Mouse (Mus musculus) R1 (cell line): ENCODE measurements at regions not wholly inside any gene's neighbourhood (a gene's known extent, or its start where the extent isn't known, plus 50 kb on each side); places are given as distances from the start of the nearest gene placed in this dataset.

ENCODE experiments used
- DNase-seq: peaks from one replicate; pipeline ENCODE4 v3.0.0-alpha.2; 2018; ENCODE audit warnings: low read depth, low spot score

- peak; percentile 7 for DNase-seq
Observed at GRCm38 (mm10) chr3:143947079-143947937, 257.7 kb downstream of the Lmo4 start.

- DNase-seq, result no peak
Observed at GRCm38 (mm10) chr3:143939068-143939709, 265.8 kb downstream of the Lmo4 start.

GRCm38 (mm10) chr3:143925322-143925721 is 279.7 kb downstream of the Lmo4 start:
- DNase-seq, result peak; percentile 28

GRCm38 (mm10) chr3:143919744-143920143 is 285.3 kb downstream of the Lmo4 start:
- no peak for DNase-seq

DNA sequence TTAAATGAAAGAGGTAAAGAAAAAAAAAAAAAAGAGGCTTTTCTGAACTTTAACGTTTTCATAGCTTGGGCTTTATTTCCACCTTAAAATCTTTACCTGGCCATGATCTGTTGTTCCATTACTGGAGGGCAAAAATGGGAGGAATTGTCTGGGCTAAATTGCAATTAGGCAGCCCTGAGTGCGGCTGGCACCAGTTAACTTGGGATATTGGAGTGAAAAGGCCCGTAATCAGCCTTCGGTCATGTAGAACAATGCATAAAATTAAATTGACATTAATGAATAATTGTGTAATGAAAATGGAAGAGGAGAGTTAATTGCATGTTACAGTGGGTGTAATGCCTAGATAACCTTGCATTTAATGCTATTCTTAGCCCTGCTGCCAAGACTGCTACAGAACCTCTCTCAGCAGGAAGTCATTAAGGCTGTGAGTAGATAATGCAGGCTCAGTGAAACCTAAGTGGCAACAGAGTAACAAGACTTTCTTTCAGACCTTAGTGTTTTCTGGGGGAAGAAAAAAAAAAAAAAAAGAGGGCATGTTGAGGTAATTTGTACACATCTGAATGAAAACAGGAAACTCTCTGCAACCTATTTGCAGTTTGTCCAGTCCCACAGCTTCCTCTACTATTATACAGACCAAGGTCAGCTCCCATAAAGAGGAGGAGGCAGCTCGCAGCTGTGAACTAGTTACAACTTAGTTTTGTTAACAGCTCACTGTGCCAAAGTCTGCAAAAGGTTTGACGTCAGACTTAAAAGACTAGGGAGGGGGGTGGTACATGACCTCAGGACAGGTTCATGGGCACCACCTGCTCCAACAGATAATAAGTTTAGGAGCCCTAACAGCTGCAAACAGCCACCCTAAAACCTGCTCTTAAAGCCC is 290.4 kb downstream of the Lmo4 start:
- DNase-seq, result peak; percentile 7

GRCm38 (mm10) chr3:143913044-143913574 is 291.9 kb downstream of the Lmo4 start:
- DNase-seq, result no peak

DNA sequence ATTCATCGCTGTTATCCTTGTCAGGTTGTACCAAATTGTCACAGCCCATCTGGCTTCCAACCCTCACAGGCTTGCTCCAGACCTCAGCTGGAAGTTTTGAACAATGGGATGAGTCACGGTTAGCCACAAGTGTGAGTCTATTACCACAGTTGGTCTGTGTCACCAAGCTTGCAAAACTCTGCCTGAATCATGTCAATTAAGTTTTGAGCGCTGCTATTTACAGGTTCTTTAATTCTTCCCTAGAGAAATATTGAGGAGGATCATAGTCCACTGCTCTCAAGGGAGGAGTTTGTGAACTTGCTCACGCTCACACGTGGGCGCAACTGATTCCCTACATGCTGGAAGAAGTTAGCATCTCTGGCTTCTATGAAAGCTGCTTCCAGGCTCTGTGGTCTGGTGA is 292.6 kb downstream of the Lmo4 start:
- DNase-seq, result no peak

DNA sequence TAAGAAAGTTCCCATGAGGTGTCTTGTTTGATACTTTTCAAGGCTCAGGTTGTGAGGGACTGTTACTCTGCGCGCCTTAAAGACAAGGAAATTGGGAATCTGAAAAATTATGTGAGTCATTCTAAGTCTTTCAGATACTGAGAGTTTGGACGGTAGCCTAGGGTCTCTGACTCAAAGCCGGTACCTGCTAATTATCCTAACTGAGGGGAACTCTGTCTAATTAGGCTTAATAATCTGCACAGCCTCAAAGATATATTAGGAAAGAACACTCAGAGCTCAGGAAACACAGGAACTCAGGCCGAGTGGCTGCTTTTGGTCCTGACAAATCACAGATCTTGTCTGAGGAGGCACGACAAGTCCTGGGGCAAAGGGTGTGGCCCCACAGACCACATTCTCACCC is 295.7 kb downstream of the Lmo4 start:
- no peak for DNase-seq

GRCm38 (mm10) chr3:143903421-143903820 is 301.6 kb downstream of the Lmo4 start:
- DNase-seq, result no peak

DNA sequence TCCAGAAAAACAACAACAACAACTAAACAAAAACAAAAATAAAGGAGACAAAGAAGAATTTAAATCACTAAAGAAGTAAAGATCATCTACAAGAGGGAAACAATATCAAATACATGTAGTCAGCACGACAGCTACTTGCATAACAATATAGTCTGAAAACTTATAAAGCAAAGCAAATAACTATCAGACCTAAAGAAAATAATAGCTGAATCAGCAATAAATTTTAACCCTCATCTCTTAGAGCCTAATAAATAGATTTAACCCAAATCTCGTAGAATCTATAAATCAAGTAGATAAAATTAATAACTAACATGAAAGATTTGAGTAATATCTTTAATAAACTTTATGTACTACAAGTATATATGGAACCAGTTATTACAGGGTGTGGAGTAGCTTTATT is 324.2 kb downstream of the Lmo4 start:
- DNase-seq, result no peak

DNA sequence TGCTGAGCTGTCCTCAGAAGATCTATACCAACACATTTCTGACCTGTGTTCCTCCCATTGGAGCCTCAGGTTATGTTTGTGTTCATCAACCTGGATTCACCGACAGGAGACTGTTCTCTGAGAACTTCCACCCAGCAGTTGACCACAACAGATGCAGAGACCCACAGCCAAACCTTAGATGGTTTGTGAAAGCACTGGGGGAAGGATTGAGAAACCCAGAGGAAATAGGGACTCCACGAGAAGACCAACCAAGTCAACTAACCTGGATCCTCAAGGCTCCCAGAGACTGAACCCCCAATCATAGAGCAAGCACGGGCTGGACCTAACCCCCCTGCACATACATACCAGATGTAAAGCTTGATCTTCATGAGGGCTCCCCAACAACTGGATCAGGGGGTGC is 331.1 kb downstream of the Lmo4 start:
- DNase-seq, result no peak

GRCm38 (mm10) chr3:143866521-143866920 is 338.5 kb downstream of the Lmo4 start:
- DNase-seq, result no peak

DNA sequence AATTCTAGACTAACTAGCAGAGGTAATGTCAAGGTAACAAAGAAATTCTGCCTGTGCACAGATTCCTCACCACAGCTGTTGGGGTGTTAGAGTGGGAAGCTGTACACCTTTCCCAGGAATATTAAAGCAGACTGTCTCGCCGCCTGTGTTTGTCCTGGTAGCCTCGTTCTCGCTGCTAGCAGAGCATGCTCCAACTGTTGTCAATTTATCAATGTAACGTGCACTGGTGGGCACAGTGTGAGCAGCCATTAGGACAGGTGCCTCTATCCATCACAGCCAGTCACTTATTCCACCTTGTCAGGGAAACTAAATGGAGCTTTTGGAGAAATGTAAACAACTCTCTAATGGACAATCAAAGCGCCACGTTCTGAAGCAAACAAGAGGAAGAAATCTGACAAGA is 339.4 kb downstream of the Lmo4 start:
- DNase-seq, result no peak

DNA sequence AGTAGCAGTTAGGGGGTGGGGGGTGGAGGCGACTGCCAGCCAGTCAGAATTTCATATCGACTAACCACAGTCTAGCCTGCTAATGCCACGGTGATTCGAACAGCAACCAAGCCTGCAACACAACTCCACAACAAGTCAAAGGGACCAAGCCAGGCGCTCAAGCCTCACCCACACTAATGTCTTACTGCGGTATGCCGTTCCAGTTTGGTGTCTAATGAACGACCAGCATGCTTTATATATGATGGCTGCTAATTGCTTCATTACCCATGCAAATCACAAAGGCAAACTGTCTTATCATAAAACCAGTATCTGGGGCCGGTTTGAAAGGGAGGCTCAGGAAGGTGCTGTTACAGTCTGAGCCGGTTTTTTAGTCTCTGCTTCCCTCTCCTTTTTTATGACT is 340.5 kb downstream of the Lmo4 start:
- no peak for DNase-seq

DNA sequence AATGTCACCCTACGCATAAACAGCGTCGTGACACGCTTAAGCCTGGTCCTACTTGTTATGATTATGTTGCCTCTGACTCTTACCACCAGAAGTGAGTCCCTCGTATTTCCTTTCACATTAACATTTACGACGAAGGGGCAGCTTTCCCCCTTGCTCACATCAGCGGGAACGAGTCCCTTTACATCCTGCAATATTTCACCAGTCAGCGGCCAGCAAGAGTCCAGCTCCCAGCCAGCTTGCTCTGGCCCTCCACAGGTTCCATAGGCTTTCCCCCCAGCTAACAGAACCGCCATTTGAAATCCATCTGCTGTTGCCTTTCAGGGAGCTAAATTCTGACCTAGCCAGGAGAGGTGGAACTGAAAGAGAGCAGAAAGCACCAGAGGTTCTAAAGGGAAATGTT is 342.5 kb downstream of the Lmo4 start:
- DNase-seq, result no peak

DNA sequence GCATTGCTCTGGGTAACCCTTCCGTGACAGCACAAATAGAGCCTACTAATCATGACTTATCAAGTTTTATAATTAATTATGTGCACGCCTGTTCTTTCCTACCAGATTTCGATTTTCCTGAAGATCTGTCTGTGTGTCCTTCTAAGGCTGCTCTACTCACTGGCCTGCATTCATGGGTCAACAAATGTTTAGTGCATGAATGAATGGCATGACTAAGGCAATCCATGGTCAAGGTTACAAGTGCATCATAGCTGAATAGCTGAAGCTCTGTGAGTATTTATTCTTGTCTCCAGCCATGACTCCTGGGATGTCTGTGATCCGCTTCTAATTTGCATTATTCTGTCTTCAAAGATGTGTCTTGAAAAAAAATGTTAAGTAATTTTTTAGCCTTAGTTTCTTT is 343.2 kb downstream of the Lmo4 start:
- no peak for DNase-seq

DNA sequence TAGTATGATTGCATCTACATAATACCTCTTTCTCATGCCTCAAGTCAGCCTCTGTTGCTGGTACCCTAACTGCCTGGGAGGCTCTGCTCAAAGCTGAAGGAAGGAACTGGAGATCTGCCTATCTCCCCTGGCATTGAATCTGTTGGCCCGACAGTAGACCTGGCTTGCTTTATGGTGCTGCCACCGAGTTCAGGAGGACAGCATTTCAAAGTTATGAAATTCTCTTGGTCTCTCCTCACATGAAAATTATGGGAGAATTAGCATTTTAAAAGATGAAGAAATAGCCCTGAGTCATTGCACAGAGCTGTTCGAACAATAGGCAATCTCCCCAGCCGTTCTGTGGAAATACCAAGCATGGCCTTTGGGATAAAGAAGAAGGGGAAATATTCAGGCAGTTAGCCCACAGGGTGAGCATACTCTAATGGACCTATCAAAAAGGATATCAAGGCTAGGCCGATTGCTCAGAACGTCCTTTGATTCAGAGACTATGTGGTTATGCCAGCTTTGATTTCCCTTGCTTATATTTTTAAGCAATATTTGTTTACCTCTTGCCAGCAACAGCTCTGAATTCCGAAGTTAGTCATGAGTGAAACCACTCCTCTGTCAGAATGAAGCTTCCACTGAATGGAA is 369.3 kb downstream of the Lmo4 start:
- no peak for DNase-seq

DNA sequence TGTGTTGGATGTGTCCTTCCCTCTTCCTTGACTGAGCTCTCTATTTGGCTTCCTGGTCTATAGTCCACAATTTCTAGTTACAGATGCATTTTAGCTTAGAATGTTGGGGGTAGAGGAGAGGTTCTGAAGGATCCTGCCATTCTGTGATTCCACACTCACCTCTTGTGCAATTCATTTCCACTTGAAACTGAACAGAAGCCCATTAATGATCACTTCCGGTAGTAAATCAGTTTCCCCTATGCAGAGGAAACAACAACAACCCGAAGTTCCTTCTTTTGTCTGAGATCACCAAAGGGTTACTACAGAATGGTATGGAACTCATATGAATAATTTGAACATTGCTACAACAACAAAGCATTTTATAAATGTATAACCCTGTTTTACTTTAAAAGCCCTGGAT is 370.3 kb downstream of the Lmo4 start:
- DNase-seq, result no peak

GRCm38 (mm10) chr3:143823395-143823777 is 381.6 kb downstream of the Lmo4 start:
- no peak for DNase-seq

DNA sequence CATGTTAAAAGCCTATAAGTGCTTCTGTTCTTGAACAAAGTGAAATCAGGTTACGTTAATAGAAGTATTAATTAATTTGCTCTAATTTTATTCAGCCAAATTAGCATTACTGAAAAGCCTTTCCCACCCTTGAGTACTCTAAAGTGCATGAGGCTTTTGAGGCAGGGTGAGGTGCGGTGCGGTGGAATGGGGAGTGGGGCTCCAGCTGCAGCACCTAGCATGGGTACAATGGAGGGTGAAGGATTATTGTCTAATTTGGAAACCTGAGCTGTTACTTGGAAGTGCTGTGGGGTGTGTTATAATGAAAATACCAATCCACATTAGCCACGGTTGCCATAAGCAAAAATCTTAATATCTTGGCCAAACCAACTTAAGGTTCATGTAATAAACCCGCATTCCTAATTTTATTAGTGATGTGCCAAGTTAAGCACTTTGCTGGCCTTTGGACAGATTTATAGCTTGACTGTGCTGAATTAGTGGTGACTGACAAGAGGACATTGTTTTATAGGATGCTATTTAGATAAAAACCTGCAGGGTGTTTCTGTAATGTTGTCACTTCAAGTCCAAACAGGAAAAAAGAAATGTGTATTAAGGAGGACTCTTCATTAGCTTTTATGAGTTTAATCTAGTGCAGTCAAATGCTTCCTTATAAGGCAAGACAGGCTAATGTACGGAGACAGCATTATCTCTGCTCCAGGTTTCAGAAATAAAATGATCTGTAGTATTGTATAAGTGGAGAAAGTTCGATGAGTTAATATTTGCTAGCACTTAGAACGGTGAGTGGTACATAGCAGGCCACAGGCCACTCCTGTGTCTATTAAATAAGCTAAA is 382.2 kb downstream of the Lmo4 start:
- no peak for DNase-seq

DNA sequence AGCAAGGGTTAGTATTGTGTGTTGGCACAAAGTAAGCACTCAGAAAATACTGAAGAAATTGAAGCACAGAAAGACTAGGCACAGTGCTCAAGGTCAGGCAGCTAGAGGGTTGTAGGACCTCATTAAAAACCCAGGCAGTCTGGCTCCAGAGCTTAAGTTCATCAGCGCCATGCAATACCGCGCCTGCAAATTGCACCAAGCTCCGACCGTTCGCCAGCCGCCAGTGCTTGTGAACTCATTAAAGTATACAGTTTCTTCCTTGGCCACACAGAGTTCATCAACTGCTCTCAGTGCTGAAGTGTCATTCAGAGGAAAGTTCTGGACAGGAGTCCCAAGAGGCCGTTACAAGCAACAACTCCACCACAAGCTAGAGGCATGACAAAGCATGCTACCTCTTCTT is 397.5 kb downstream of the Lmo4 start:
- DNase-seq, result no peak
